Mouse (Mus musculus): ENCODE data around the gene Bbx. TPM values are rescaled to one million over a fixed set of nuclear protein-coding genes. Genes with fewer than 3 reads are reported as not detected.

The Bbx gene
- polyA plus RNA-seq, 1 experiment from 2014 or later: 37.5 TPM

- H3K27me3 ChIP-seq (ENCODE audit: control insufficient read depth, insufficient read depth, low read length): no peaks in the 10 kb centered on the region
- peak overlapping the region; percentile 93 for H3K4me3 ChIP-seq (ENCODE audit: low read depth, low read length)
- no peaks in the 10 kb centered on the region for H3K36me3 ChIP-seq (ENCODE audit: control insufficient read depth, insufficient read depth, low read length)
- peak; percentile 66 for DNase-seq (ENCODE audit: low spot score)
- H3K4me1 ChIP-seq (ENCODE audit: control insufficient read depth, insufficient read depth, low read length): no peaks in the 10 kb centered on the region
- no peak overlapping the region for H3K27ac ChIP-seq (replicated peaks; ENCODE audit: low read depth, low read length)
- WGBS: 2% methylated on average over 23 of the region's 23 CpGs
- no peaks in the 10 kb centered on the region for H3K9me3 ChIP-seq (ENCODE audit: control insufficient read depth, low read length)
- no peak for ATAC-seq (ENCODE audit: insufficient number of reproducible peaks, low FRiP score, low TSS enrichment, low read depth)
- H3K4me2 ChIP-seq (ENCODE audit: low read depth, severe bottlenecking): peak overlapping the region; percentile 100
- H3K9ac ChIP-seq (ENCODE audit: low read length): peak overlapping the region; percentile 87
Observed at GRCm38 (mm10) chr16:50428871-50429691, 3.1 kb downstream of the Bbx start.

- Histone ChIP-seq H3K36me3 (ENCODE audit: control insufficient read depth, insufficient read depth, low read length) (no peaks in the 10 kb centered on the region), H3K27ac (replicated peaks; ENCODE audit: low read depth, low read length) (no peak overlapping the region), H3K4me3 (ENCODE audit: low read depth, low read length) (no peak overlapping the region), H3K4me2 (ENCODE audit: low read depth, severe bottlenecking) (no peak overlapping the region), H3K27me3 (ENCODE audit: control insufficient read depth, insufficient read depth, low read length) (no peaks in the 10 kb centered on the region), H3K9me3 (ENCODE audit: control insufficient read depth, low read length) (no peaks in the 10 kb centered on the region), H3K9ac (ENCODE audit: low read length) (no peak overlapping the region), H3K4me1 (ENCODE audit: control insufficient read depth, insufficient read depth, low read length) (no peaks in the 10 kb centered on the region)
- DNase-seq (ENCODE audit: low spot score): no peak
- WGBS: 11% methylated on average over 1 of the region's 1 CpGs
- no peak for ATAC-seq (ENCODE audit: insufficient number of reproducible peaks, low FRiP score, low TSS enrichment, low read depth)
Observed at GRCm38 (mm10) chr16:50420130-50420529, 12.1 kb downstream of the Bbx start.

GRCm38 (mm10) chr16:50415406-50415805, 16.8 kb downstream of the Bbx start:
- Histone ChIP-seq H3K4me1 (ENCODE audit: control insufficient read depth, insufficient read depth, low read length) (no peaks in the 10 kb centered on the region), H3K36me3 (ENCODE audit: control insufficient read depth, insufficient read depth, low read length) (no peaks in the 10 kb centered on the region; the same call in 1 of the 2 replicates), H3K9ac (ENCODE audit: low read length) (no peak overlapping the region), H3K27me3 (ENCODE audit: control insufficient read depth, insufficient read depth, low read length) (no peaks in the 10 kb centered on the region), H3K9me3 (ENCODE audit: control insufficient read depth, low read length) (no peaks in the 10 kb centered on the region), H3K4me3 (ENCODE audit: low read depth, low read length) (no peak overlapping the region), H3K4me2 (ENCODE audit: low read depth, severe bottlenecking) (no peak overlapping the region), H3K27ac (replicated peaks; ENCODE audit: low read depth, low read length) (no peak overlapping the region)
- 81% methylated on average over 8 of the region's 8 CpGs for WGBS
- ATAC-seq (ENCODE audit: insufficient number of reproducible peaks, low FRiP score, low TSS enrichment, low read depth): no peak
- DNase-seq (ENCODE audit: low spot score): no peak

- Histone ChIP-seq H3K4me3 (ENCODE audit: low read depth, low read length) (no peak overlapping the region), H3K27ac (replicated peaks; ENCODE audit: low read depth, low read length) (no peak overlapping the region), H3K9me3 (ENCODE audit: control insufficient read depth, low read length) (no peaks in the 10 kb centered on the region), H3K36me3 (ENCODE audit: control insufficient read depth, insufficient read depth, low read length) (no peaks in the 10 kb centered on the region), H3K9ac (ENCODE audit: low read length) (no peak overlapping the region), H3K27me3 (ENCODE audit: control insufficient read depth, insufficient read depth, low read length) (no peaks in the 10 kb centered on the region), H3K4me1 (ENCODE audit: control insufficient read depth, insufficient read depth, low read length) (no peaks in the 10 kb centered on the region), H3K4me2 (ENCODE audit: low read depth, severe bottlenecking) (no peak overlapping the region)
- 86% methylated on average over 5 of the region's 5 CpGs for WGBS
- ATAC-seq (ENCODE audit: insufficient number of reproducible peaks, low FRiP score, low TSS enrichment, low read depth): no peak
- DNase-seq (ENCODE audit: low spot score): no peak
Observed at GRCm38 (mm10) chr16:50402851-50403250, 29.3 kb downstream of the Bbx start.

GRCm38 (mm10) chr16:50399775-50400174, 32.4 kb downstream of the Bbx start:
- H3K36me3 ChIP-seq (ENCODE audit: control insufficient read depth, insufficient read depth, low read length): no peaks in the 10 kb centered on the region
- H3K9me3 ChIP-seq (ENCODE audit: control insufficient read depth, low read length): no peaks in the 10 kb centered on the region
- WGBS: 92% methylated on average over 6 of the region's 6 CpGs
- H3K4me2 ChIP-seq (ENCODE audit: low read depth, severe bottlenecking): no peak overlapping the region
- no peak for DNase-seq (ENCODE audit: low spot score)
- no peak overlapping the region for H3K27ac ChIP-seq (replicated peaks; ENCODE audit: low read depth, low read length)
- no peak overlapping the region for H3K9ac ChIP-seq (ENCODE audit: low read length)
- no peak overlapping the region for H3K4me3 ChIP-seq (ENCODE audit: low read depth, low read length)
- H3K4me1 ChIP-seq (ENCODE audit: control insufficient read depth, insufficient read depth, low read length): no peaks in the 10 kb centered on the region
- no peaks in the 10 kb centered on the region for H3K27me3 ChIP-seq (ENCODE audit: control insufficient read depth, insufficient read depth, low read length)
- ATAC-seq (ENCODE audit: insufficient number of reproducible peaks, low FRiP score, low TSS enrichment, low read depth): no peak

GRCm38 (mm10) chr16:50398564-50398963, 33.6 kb downstream of the Bbx start:
- Histone ChIP-seq H3K4me3 (ENCODE audit: low read depth, low read length) (no peak overlapping the region), H3K9ac (ENCODE audit: low read length) (no peak overlapping the region), H3K4me2 (ENCODE audit: low read depth, severe bottlenecking) (no peak overlapping the region), H3K27ac (replicated peaks; ENCODE audit: low read depth, low read length) (no peak overlapping the region), H3K9me3 (ENCODE audit: control insufficient read depth, low read length) (no peaks in the 10 kb centered on the region), H3K27me3 (ENCODE audit: control insufficient read depth, insufficient read depth, low read length) (no peaks in the 10 kb centered on the region), H3K4me1 (ENCODE audit: control insufficient read depth, insufficient read depth, low read length) (no peaks in the 10 kb centered on the region), H3K36me3 (ENCODE audit: control insufficient read depth, insufficient read depth, low read length) (no peaks in the 10 kb centered on the region)
- no peak for ATAC-seq (ENCODE audit: insufficient number of reproducible peaks, low FRiP score, low TSS enrichment, low read depth)
- DNase-seq (ENCODE audit: low spot score): no peak
- WGBS: 83% methylated on average over 4 of the region's 4 CpGs

GRCm38 (mm10) chr16:50395928-50396612, 36.1 kb downstream of the Bbx start:
- no peak overlapping the region for H3K4me2 ChIP-seq (ENCODE audit: low read depth, severe bottlenecking)
- no peaks in the 10 kb centered on the region for H3K9me3 ChIP-seq (ENCODE audit: control insufficient read depth, low read length)
- no peaks in the 10 kb centered on the region for H3K36me3 ChIP-seq (ENCODE audit: control insufficient read depth, insufficient read depth, low read length)
- H3K9ac ChIP-seq (ENCODE audit: low read length): no peak overlapping the region
- no peak overlapping the region for H3K4me3 ChIP-seq (ENCODE audit: low read depth, low read length)
- no peaks in the 10 kb centered on the region for H3K27me3 ChIP-seq (ENCODE audit: control insufficient read depth, insufficient read depth, low read length)
- no peak overlapping the region for H3K27ac ChIP-seq (replicated peaks; ENCODE audit: low read depth, low read length)
- no peaks in the 10 kb centered on the region for H3K4me1 ChIP-seq (ENCODE audit: control insufficient read depth, insufficient read depth, low read length)
- DNase-seq (ENCODE audit: low spot score): no peak
- 88% methylated on average over 6 of the region's 6 CpGs for WGBS
- no peak for ATAC-seq (ENCODE audit: insufficient number of reproducible peaks, low FRiP score, low TSS enrichment, low read depth)

- WGBS: 81% methylated on average over 3 of the region's 3 CpGs
- no peak overlapping the region for H3K27ac ChIP-seq (replicated peaks; ENCODE audit: low read depth, low read length)
- H3K27me3 ChIP-seq (ENCODE audit: control insufficient read depth, insufficient read depth, low read length): no peaks in the 10 kb centered on the region
- H3K9me3 ChIP-seq (ENCODE audit: control insufficient read depth, low read length): no peaks in the 10 kb centered on the region
- no peak overlapping the region for H3K4me3 ChIP-seq (ENCODE audit: low read depth, low read length)
- no peak overlapping the region for H3K4me2 ChIP-seq (ENCODE audit: low read depth, severe bottlenecking)
- H3K36me3 ChIP-seq (ENCODE audit: control insufficient read depth, insufficient read depth, low read length): no peaks in the 10 kb centered on the region
- DNase-seq (ENCODE audit: low spot score): no peak
- H3K4me1 ChIP-seq (ENCODE audit: control insufficient read depth, insufficient read depth, low read length): no peaks in the 10 kb centered on the region
- no peak for ATAC-seq (ENCODE audit: insufficient number of reproducible peaks, low FRiP score, low TSS enrichment, low read depth)
- H3K9ac ChIP-seq (ENCODE audit: low read length): no peak overlapping the region
Observed at GRCm38 (mm10) chr16:50388499-50388898, 43.7 kb downstream of the Bbx start.
